Mouse (Mus musculus): ENCODE data around the gene Neurod2.

The Neurod2 gene

GRCm38 (mm10) chr11:98318421-98319116 lies 10.9 kb downstream of the Neurod2 start:
- no peak for DNase-seq (ENCODE audit: low read depth, low spot score)

- DNase-seq (ENCODE audit: low read depth, low spot score) = no peak
Measured at GRCm38 (mm10) chr11:98317479-98317878, 12.0 kb downstream of the Neurod2 start.

- peak; percentile 82 for DNase-seq (ENCODE audit: low read depth, low spot score)
Measured at GRCm38 (mm10) chr11:98313790-98314323, 15.6 kb downstream of the Neurod2 start.

- DNase-seq (ENCODE audit: low read depth, low spot score) = no peak
Measured at GRCm38 (mm10) chr11:98298484-98299205, 30.8 kb downstream of the Neurod2 start.

GRCm38 (mm10) chr11:98297778-98298177 lies 31.7 kb downstream of the Neurod2 start:
- DNase-seq (ENCODE audit: low read depth, low spot score) = no peak

- no peak for DNase-seq (ENCODE audit: low read depth, low spot score)
Measured at GRCm38 (mm10) chr11:98296916-98297315, 32.5 kb downstream of the Neurod2 start.

GRCm38 (mm10) chr11:98296277-98296676 lies 33.2 kb downstream of the Neurod2 start:
- DNase-seq (ENCODE audit: low read depth, low spot score) = peak; percentile 26

- DNase-seq (ENCODE audit: low read depth, low spot score) = no peak
Measured at GRCm38 (mm10) chr11:98295013-98295585, 34.3 kb downstream of the Neurod2 start.

GRCm38 (mm10) chr11:98294188-98295012 lies 35.0 kb downstream of the Neurod2 start:
- DNase-seq (ENCODE audit: low read depth, low spot score) = peak; percentile 67

GRCm38 (mm10) chr11:98293070-98293469 lies 36.4 kb downstream of the Neurod2 start:
- DNase-seq (ENCODE audit: low read depth, low spot score) = no peak

GRCm38 (mm10) chr11:98290906-98291305 lies 38.5 kb downstream of the Neurod2 start:
- no peak for DNase-seq (ENCODE audit: low read depth, low spot score)

GRCm38 (mm10) chr11:98289873-98290272 lies 39.6 kb downstream of the Neurod2 start:
- no peak for DNase-seq (ENCODE audit: low read depth, low spot score)

- no peak for DNase-seq (ENCODE audit: low read depth, low spot score)
Measured at GRCm38 (mm10) chr11:98287961-98288360, 41.5 kb downstream of the Neurod2 start.

- no peak for DNase-seq (ENCODE audit: low read depth, low spot score)
Measured at GRCm38 (mm10) chr11:98287531-98287930, 41.9 kb downstream of the Neurod2 start.

GRCm38 (mm10) chr11:98285368-98285767 lies 44.1 kb downstream of the Neurod2 start:
- DNase-seq (ENCODE audit: low read depth, low spot score) = no peak

GRCm38 (mm10) chr11:98284230-98284629 lies 45.2 kb downstream of the Neurod2 start:
- DNase-seq (ENCODE audit: low read depth, low spot score) = peak; percentile 14

- no peak for DNase-seq (ENCODE audit: low read depth, low spot score)
Measured at GRCm38 (mm10) chr11:98283740-98284139, 45.7 kb downstream of the Neurod2 start.
